9 mouse cellular contexts compared by ENCODE assay signal in genomic region chr16:40466596-40466995, GRCm38 (mm10).
DNase-seq lines count a peak whose midpoint lies in the region; ATAC-seq and TF ChIP-seq lines count a peak whose summit lies in the region.
"Had no signal": no experiment of that assay in that cellular context is flagged by ENCODE, and none has a peak within 500 bp of the region (broad histone marks: within the 10 kb centered on the region; RNA-seq: fewer than 3 reads in every experiment).

No protein-coding gene starts in this region.

- no peak overlapping the region for H3K4me2 ChIP-seq in intestine, postnatal 0 days (replicated peaks; ENCODE audit: low read depth)
- H3K4me2 ChIP-seq in intestine, embryonic 15.5 days (replicated peaks) = no peak overlapping the region
- H3K4me2 ChIP-seq in embryonic facial prominence, embryonic 11.5 days (ENCODE audit: low read depth, low read length) = no peak overlapping the region
- H3K4me2 ChIP-seq: hindbrain, embryonic 15.5 days had no signal

- no peak overlapping the region for H3K9ac ChIP-seq in intestine, postnatal 0 days (ENCODE audit: low read depth, low read length)
- H3K9ac ChIP-seq in intestine, embryonic 15.5 days = no peak overlapping the region
- H3K9ac ChIP-seq in embryonic facial prominence, embryonic 11.5 days (replicated peaks; ENCODE audit: low read length) = no peak overlapping the region
- H3K9ac ChIP-seq: hindbrain, embryonic 15.5 days had no signal

- no peak overlapping the region for H3K4me3 ChIP-seq in intestine, postnatal 0 days (ENCODE audit: low read depth, low read length)
- H3K4me3 ChIP-seq in intestine, embryonic 15.5 days (replicated peaks) = no peak overlapping the region
- H3K4me3 ChIP-seq in E14TG2a.4 (replicated peaks; ENCODE audit: low read length) = no peak overlapping the region
- H3K4me3 ChIP-seq in embryonic facial prominence, embryonic 11.5 days (ENCODE audit: low read depth, low read length) = no peak overlapping the region
- H3K4me3 ChIP-seq: hindbrain, embryonic 15.5 days; megakaryocyte, embryonic 14.5 days had no signal

- peak; percentile 53 for TF ChIP-seq CTCF in intestine, postnatal 0 days (IDR thresholded peaks at IDR 0.05; ENCODE audit: low read depth)
- peak; percentile 50; the same call in 1 of the 2 replicates for TF ChIP-seq CTCF in E14TG2a.4 (conservative IDR thresholded peaks at IDR 0.05; ENCODE audit: low read length)

- DNase-seq in 416B (ENCODE audit: low read depth) = peak; percentile 6
- DNase-seq in embryonic facial prominence, embryonic 11.5 days (ENCODE audit: low spot score) = peak; percentile 66
- DNase-seq in mesoderm, embryonic 11.5 days (ENCODE audit: low read depth, low spot score) = peak; percentile 24
- DNase-seq in thymus, postnatal 36 days = no peak

- H3K4me1 ChIP-seq in intestine, postnatal 0 days (replicated peaks; ENCODE audit: control insufficient read depth, insufficient read depth, low read length) = no peaks in the 10 kb centered on the region
- H3K4me1 ChIP-seq in intestine, embryonic 15.5 days (replicated peaks) = no peaks in the 10 kb centered on the region
- H3K4me1 ChIP-seq in E14TG2a.4 (replicated peaks; ENCODE audit: low read depth, low read length) = no peaks in the 10 kb centered on the region
- H3K4me1 ChIP-seq in embryonic facial prominence, embryonic 11.5 days (ENCODE audit: control insufficient read depth, insufficient read depth, low read length) = no peaks in the 10 kb centered on the region
- H3K4me1 ChIP-seq: hindbrain, embryonic 15.5 days; megakaryocyte, embryonic 14.5 days had no signal

- ATAC-seq in intestine, postnatal 0 days = no peak
- ATAC-seq in intestine, embryonic 15.5 days = no peak
- ATAC-seq in embryonic facial prominence, embryonic 11.5 days (replicated peaks; ENCODE audit: insufficient number of reproducible peaks, low FRiP score, low TSS enrichment, low read depth) = no peak

- H3K36me3 ChIP-seq in intestine, postnatal 0 days (ENCODE audit: control insufficient read depth, insufficient read depth) = no peaks in the 10 kb centered on the region
- H3K36me3 ChIP-seq in intestine, embryonic 15.5 days = no peaks in the 10 kb centered on the region
- H3K36me3 ChIP-seq in E14TG2a.4 (ENCODE audit: insufficient read depth, low read length) = no peaks in the 10 kb centered on the region
- no peaks in the 10 kb centered on the region for H3K36me3 ChIP-seq in embryonic facial prominence, embryonic 11.5 days (replicated peaks; ENCODE audit: control insufficient read depth, insufficient read depth, low read depth, low read length)
- H3K36me3 ChIP-seq: hindbrain, embryonic 15.5 days had no signal

- no peaks in the 10 kb centered on the region for H3K27me3 ChIP-seq in intestine, postnatal 0 days (replicated peaks; ENCODE audit: control insufficient read depth, insufficient read depth, low read length)
- no peaks in the 10 kb centered on the region for H3K27me3 ChIP-seq in intestine, embryonic 15.5 days (replicated peaks)
- no peaks in the 10 kb centered on the region for H3K27me3 ChIP-seq in E14TG2a.4 (ENCODE audit: insufficient read depth, low read length)
- no peaks in the 10 kb centered on the region for H3K27me3 ChIP-seq in embryonic facial prominence, embryonic 11.5 days (ENCODE audit: control insufficient read depth, insufficient read depth, low read length)
- H3K27me3 ChIP-seq: hindbrain, embryonic 15.5 days; megakaryocyte, embryonic 14.5 days had no signal

- no peaks in the 10 kb centered on the region for H3K9me3 ChIP-seq in intestine, postnatal 0 days (ENCODE audit: control insufficient read depth)
- no peaks in the 10 kb centered on the region for H3K9me3 ChIP-seq in intestine, embryonic 15.5 days
- H3K9me3 ChIP-seq in E14TG2a.4 (ENCODE audit: low read length) = no peaks in the 10 kb centered on the region
- H3K9me3 ChIP-seq in embryonic facial prominence, embryonic 11.5 days (replicated peaks; ENCODE audit: control insufficient read depth, low read length) = no peaks in the 10 kb centered on the region
- H3K9me3 ChIP-seq: hindbrain, embryonic 15.5 days had no signal

- WGBS in intestine, postnatal 0 days = 15% methylated on average over 8 of the region's 8 CpGs
- whole genome bisulfite sequencing in intestine, embryonic 15.5 days = 19% methylated on average over 8 of the region's 8 CpGs
- WGBS in embryonic facial prominence, embryonic 11.5 days = 14% methylated on average over 8 of the region's 8 CpGs

- no peak overlapping the region for H3K27ac ChIP-seq in intestine, postnatal 0 days (ENCODE audit: low read depth, low read length)
- no peak overlapping the region for H3K27ac ChIP-seq in intestine, embryonic 15.5 days
- H3K27ac ChIP-seq in embryonic facial prominence, embryonic 11.5 days (replicated peaks; ENCODE audit: low read depth, low read length) = no peak overlapping the region
- H3K27ac ChIP-seq: hindbrain, embryonic 15.5 days had no signal

Comparison
In these comparisons a context has a peak if more than half of its experiments do, and no peak if none do; other contexts are left out.
1. DNase-seq: peak in 416B (single experiment), embryonic facial prominence, embryonic 11.5 days (single experiment) and mesoderm, embryonic 11.5 days (single experiment); none in thymus, postnatal 36 days (0 of 2).